Mouse (Mus musculus) ES-E14 (cell line): ENCODE measurements around the gene Trp53tg5. TPM values are rescaled to one million over a fixed set of nuclear protein-coding genes. Genes with fewer than 3 reads are reported as not detected.

Experiments used
- DNase-seq: peaks from one replicate; pipeline ENCODE4 v3.0.0-alpha.2; 2013; ENCODE audit warnings: low read depth, low spot score
- H3K27ac ChIP-seq: 2 replicates; pipeline ENCODE4 v1.5.1; 2012; ENCODE audit warnings: low read depth, mild to moderate bottlenecking, low read length, moderate library complexity, mixed read lengths; ENCODE audit not compliant: poor library complexity, insufficient read depth, severe bottlenecking
- H3K36me3 ChIP-seq: 2 replicates; pipeline ENCODE4 v1.6.1; 2012; ENCODE audit warnings: mild to moderate bottlenecking, low read length, moderate library complexity, mixed read lengths; ENCODE audit not compliant: control insufficient read depth, poor library complexity, insufficient read depth, severe bottlenecking
- H3K4me1 ChIP-seq, 2 experiments: fragments of 150-350 bp in 1 of 2; sonication (generic) in 1 of 2; 2 replicates each; pipeline ENCODE4 v1.6.1; 2012; ENCODE audit warnings: low read length in 2 of 2, mild to moderate bottlenecking in 1 of 2, mixed read lengths in 1 of 2; ENCODE audit not compliant: control insufficient read depth in 2 of 2, insufficient read depth in 2 of 2, poor library complexity in 1 of 2
- H3K4me3 ChIP-seq, 2 experiments: fragments of 150-350 bp in 1 of 2; sonication (generic) in 1 of 2; 2 replicates each; pipeline ENCODE4 v1.5.1; 2012; ENCODE audit warnings: low read length in 2 of 2, low read depth in 1 of 2, mild to moderate bottlenecking in 1 of 2, mixed read lengths in 1 of 2; ENCODE audit not compliant: insufficient read depth in 1 of 2, poor library complexity in 1 of 2, severe bottlenecking in 1 of 2
- H3K9ac ChIP-seq: 2 replicates; pipeline ENCODE4 v1.6.1; 2012; ENCODE audit warnings: low read depth, mild to moderate bottlenecking, low read length, mixed read lengths; ENCODE audit not compliant: poor library complexity, insufficient read depth, severe bottlenecking
- H3K9me3 ChIP-seq: fragments of 150-350 bp; sonication (generic); 2 replicates; pipeline ENCODE4 v1.6.1; 2012; ENCODE audit warnings: low read depth, mild to moderate bottlenecking, low read length; ENCODE audit not compliant: control insufficient read depth, insufficient read depth
- CHD2 ChIP-seq: IDR thresholded peaks from 2 replicates; pipeline ENCODE4 v1.6.1; 2014; ENCODE audit warnings: mild to moderate bottlenecking, low read depth, low read length, inconsistent platforms
- HCFC1 ChIP-seq: IDR thresholded peaks from 2 replicates; pipeline ENCODE4 v1.6.1; 2012; ENCODE audit warnings: low read length, inconsistent platforms, borderline replicate concordance; ENCODE audit not compliant: insufficient read depth
- MAFK ChIP-seq: IDR thresholded peaks from 2 replicates; pipeline ENCODE4 v1.6.1; 2014; ENCODE audit warnings: mild to moderate bottlenecking, low read depth, low read length, inconsistent platforms; ENCODE audit not compliant: insufficient read depth
- ZC3H11A ChIP-seq: IDR thresholded peaks from 2 replicates; pipeline ENCODE4 v1.6.1; 2012; ENCODE audit warnings: low read depth, mild to moderate bottlenecking, inconsistent platforms, low read length, borderline replicate concordance
- ZNF384 ChIP-seq: IDR thresholded peaks from 2 replicates; pipeline ENCODE4 v1.6.1; 2012; ENCODE audit warnings: low read depth, low read length, inconsistent platforms
- in situ Hi-C, 2 experiments: fragments of 600-800 bp; cut with MboI; formaldehyde crosslinking; loops; one replicate each; pipeline ENCODE4 v1.15.1; 2025; ENCODE audit warnings: low sequenced_read_pairs in 2 of 2, inconsistent platforms in 1 of 2; ENCODE audit not compliant: unreplicated experiment in 2 of 2
- total RNA-seq: library from RNA; depleted of rRNA; stranded (reverse); fragments of 300-350 nt; gene quantifications from 2 replicates; pipeline ENCODE4 v1.2.3, GENCODE M21; 2012

Trp53tg5 gene
- total RNA-seq, 1 experiment = 0.22 TPM

DNA sequence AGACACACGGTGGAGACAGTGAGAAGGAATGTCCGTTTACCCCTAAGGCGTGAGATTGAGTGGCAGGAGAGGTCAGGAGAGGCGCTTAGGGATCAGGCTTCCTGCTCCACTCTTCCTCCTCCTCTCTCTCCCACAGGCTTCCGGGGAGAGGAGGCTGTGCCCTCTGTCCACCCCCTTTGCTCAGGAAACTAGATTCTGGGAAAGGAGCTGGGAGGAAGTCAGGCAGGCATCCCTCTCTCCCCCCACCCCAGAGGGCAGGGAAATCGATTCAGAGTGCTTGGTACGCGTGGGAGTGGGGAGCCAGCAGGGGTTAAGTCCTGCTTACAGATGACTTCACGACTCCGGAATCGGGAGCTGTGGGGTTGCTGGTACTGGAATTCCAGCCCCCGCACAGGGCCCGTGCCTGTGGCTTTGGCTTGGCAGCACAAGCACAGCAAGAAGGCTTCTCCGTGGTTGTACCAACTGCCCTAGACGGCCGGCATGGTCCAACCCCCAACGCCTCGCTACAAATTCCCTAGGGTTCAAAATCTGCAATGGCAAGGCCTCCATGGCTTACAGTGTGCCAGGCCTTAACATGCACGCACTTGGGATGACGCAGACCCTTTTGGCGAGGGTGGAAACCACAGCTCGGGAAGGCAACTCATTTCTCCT lies 40.9 kb downstream of the Trp53tg5 start:
- no peaks in the 10 kb centered on the region for H3K9me3 ChIP-seq
- H3K4me3 ChIP-seq = peak overlapping the region in 1 of 2 experiments; percentile 21; a peak in 3 of 4 replicates
- peaks cover 7 to 72% of the 10 kb centered on the region in 2 experiments for H3K4me1 ChIP-seq
- H3K36me3 ChIP-seq = peaks cover 24% of the 10 kb centered on the region
- no peak for TF ChIP-seq ZC3H11A
- DNase-seq = no peak
- H3K27ac ChIP-seq = no peak overlapping the region
- in situ Hi-C loops = no loop called here
- H3K9ac ChIP-seq = peak overlapping the region; percentile 3; the same call in 1 of the 2 replicates

DNA sequence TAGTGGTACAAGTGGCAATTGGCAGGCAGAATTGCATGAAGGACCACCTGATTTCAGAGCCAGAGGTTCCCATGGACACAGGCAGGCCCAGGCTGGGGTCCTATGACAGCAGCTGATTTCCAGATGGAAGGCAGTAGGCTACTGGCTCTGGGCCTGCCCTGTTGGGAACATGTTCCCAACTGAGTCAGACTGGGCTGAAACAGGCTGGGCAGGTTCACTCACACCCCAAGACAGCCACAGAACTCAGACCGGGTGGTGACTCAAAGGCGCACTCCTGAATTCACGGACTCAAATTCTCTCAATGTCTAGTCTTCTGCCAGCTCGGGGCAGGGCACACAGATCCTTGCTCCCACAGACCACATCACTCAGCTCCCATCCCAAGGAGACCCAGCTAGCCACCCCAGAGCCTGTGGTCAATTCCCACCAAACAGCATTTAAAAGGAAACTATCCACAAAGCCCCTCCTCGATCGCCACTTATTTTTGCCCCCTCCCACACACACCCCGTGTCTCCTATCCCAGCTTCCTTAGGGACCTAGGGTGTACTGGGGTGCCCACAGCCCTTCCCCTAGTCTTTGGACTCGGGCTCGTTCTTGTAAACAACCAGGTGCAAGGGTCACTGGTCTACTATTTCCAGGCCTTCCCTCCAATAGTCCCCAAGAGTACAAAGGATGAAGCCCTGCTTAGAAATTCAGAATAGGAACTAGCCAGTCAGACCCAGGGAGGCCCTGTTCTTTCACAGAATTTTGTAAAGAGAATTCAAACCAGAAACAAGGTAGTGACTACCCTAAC lies 41.7 kb downstream of the Trp53tg5 start:
- H3K4me3 ChIP-seq = no peak overlapping the region
- DNase-seq = no peak
- in situ Hi-C loops = no loop called here
- H3K27ac ChIP-seq = peak overlapping the region; percentile 40; the same call in 1 of the 2 replicates
- peaks cover 30% of the 10 kb centered on the region for H3K36me3 ChIP-seq
- H3K9ac ChIP-seq = 0 out of 2 replicates have a peak overlapping the region, but pooled peaks have one; percentile 5
- peaks cover 7 to 66% of the 10 kb centered on the region in 2 experiments; a peak in 3 of 4 replicates for H3K4me1 ChIP-seq
- TF ChIP-seq ZC3H11A (no peak), HCFC1 (no peak), CHD2 (no peak), MAFK (no peak), ZNF384 (no peak)
- H3K9me3 ChIP-seq = no peaks in the 10 kb centered on the region

DNA sequence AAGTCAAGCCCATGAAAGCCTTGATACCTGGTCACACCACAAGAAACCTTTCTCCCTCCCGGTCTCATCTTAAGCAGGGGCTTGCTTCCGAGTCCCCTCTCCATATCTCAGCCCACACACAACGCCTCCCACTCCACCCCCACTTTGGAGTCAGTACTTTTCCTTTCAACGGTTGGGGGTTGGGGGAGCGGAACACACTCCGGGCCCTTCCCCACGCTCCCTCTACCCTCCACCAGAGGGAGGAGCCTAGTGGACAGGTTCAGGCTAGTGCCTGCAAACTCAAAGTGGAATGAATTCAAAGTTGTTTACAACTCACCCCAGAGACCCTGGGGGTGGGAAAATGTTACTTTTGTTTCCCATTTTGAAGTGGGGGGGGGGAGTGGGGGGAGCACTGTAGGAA lies 42.8 kb downstream of the Trp53tg5 start:
- peaks cover 7 to 59% of the 10 kb centered on the region in 2 experiments; a peak in 3 of 4 replicates for H3K4me1 ChIP-seq
- H3K9me3 ChIP-seq = no peaks in the 10 kb centered on the region
- in situ Hi-C loops = no loop called here
- peak overlapping the region; percentile 44 for H3K9ac ChIP-seq
- peak overlapping the region; percentile 18 to 39; a peak in 3 of 4 replicates for H3K4me3 ChIP-seq
- DNase-seq = no peak
- TF ChIP-seq ZC3H11A = no peak
- no peak for TF ChIP-seq CHD2
- TF ChIP-seq ZNF384 = no peak
- no peak for TF ChIP-seq MAFK
- no peak for TF ChIP-seq HCFC1
- H3K27ac ChIP-seq = peak overlapping the region; percentile 50; the same call in 1 of the 2 replicates
- peaks cover 32% of the 10 kb centered on the region for H3K36me3 ChIP-seq

DNA sequence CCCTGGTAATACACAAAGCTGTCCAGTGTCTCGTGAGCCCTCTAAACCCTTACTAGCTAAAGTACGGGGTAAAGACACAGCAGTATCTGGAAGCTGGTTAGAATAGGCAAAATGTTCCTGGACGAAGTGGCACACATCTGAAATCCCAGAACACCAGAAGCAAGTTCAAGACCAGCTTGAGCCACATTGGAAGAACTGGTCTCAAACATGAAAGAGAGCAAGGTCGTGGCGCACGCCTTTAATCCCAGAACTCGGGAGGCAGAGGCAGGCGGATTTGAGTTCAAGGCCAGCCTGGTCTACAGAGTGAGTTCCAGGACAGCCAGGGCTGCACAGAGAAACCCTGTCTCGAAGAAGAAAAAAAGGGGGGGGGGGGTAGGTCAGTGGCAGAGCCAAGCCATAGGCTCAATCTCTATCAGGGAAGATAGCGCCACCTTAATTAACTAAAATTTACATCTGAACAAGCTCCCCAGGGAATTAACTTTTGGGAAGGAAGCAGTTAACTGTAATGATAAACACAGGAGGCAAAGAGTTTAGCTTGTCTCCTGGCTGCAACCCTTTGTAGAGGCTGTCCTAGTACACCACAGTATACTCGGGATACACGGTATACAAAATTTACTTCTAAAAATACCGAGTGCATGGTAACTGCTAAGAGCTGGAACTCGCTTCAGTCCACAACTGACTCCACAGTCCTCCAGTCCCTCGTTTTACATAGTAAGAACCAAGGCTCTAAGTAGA lies 43.5 kb downstream of the Trp53tg5 start:
- H3K9ac ChIP-seq = no peak overlapping the region
- no peaks in the 10 kb centered on the region for H3K9me3 ChIP-seq
- peak overlapping the region; percentile 50; the same call in 1 of the 2 replicates for H3K27ac ChIP-seq
- in situ Hi-C loops = no loop called here
- H3K4me1 ChIP-seq = peaks cover 7 to 53% of the 10 kb centered on the region in 2 experiments; a peak in 3 of 4 replicates
- no peak for TF ChIP-seq ZNF384
- TF ChIP-seq CHD2 = no peak
- no peak for TF ChIP-seq MAFK
- no peak for TF ChIP-seq HCFC1
- TF ChIP-seq ZC3H11A = no peak
- peaks cover 32% of the 10 kb centered on the region for H3K36me3 ChIP-seq
- DNase-seq = no peak
- peak overlapping the region; percentile 5 to 39; a peak in 2 of 4 replicates for H3K4me3 ChIP-seq
